Mouse (Mus musculus): ENCODE results near the gene Mars. TPM values are rescaled to one million over a fixed set of nuclear protein-coding genes. Genes with fewer than 3 reads are reported as not detected.

Mars gene
- total and polyA plus RNA-seq, 3 experiments: 143 to 224 (median 161) TPM

GRCm38 (mm10) chr10:127318009-127318408, 6.4 kb upstream of the Mars start:
- Histone ChIP-seq H3K27ac (ENCODE audit: insufficient read depth, low read depth) (no peak overlapping the region), H3K4me2 (ENCODE audit: insufficient read depth, low read depth, poor library complexity, severe bottlenecking) (no peak overlapping the region), H3K27me3 (replicated peaks) (no peaks in the 10 kb centered on the region), H3K9me3 (replicated peaks; ENCODE audit: low read length) (no peaks in the 10 kb centered on the region), H3K4me3 (replicated peaks in 1 of 3; ENCODE audit: low read depth in 2 of 3, low read length in 2 of 3, poor library complexity in 1 of 3) (no peak overlapping the region), H3K4me1 (ENCODE audit: control insufficient read depth in 1 of 2, insufficient read depth in 2 of 2) (peaks cover 4 to 19% of the 10 kb centered on the region in 2 experiments), H3K36me3 (replicated peaks in 1 of 2; ENCODE audit: control insufficient read depth in 1 of 2, insufficient read depth in 1 of 2, low read length in 1 of 2) (no peaks in the 10 kb centered on the region), H3K79me2 (replicated peaks; ENCODE audit: control insufficient read depth, extremely low read depth, insufficient read depth, poor library complexity, severe bottlenecking) (no peaks in the 10 kb centered on the region), H3K9ac (ENCODE audit: insufficient read depth, low read depth) (no peak overlapping the region)
- dilution Hi-C loops (cut with MboI; ENCODE audit: extremely low pct_ligation_motif_present, extremely low pct_unique_long_range_greater_than_20kb, low sequenced_read_pairs) (no loop called here), in situ Hi-C loops (cut with MboI; ENCODE audit: low pct_ligation_motif_present, low pct_unique_long_range_greater_than_20kb, low sequenced_read_pairs) (no loop called here)
- TF ChIP-seq ZNF384 (IDR thresholded peaks at IDR 0.05; ENCODE audit: low read depth, low read length): no peak
- no peak for TF ChIP-seq NRF1 (IDR thresholded peaks at IDR 0.05; ENCODE audit: low read depth, low read length)
- no peak for TF ChIP-seq ZKSCAN1 (IDR thresholded peaks at IDR 0.05; ENCODE audit: borderline replicate concordance, low read depth, low read length)
- no peak for TF ChIP-seq CTCF (conservative IDR thresholded peaks at IDR 0.05 in 1 of 2, IDR thresholded peaks at IDR 0.05 in 1 of 2; ENCODE audit: low read depth in 2 of 2, low read length in 2 of 2)
- no peak for TF ChIP-seq IRF4 (IDR thresholded peaks at IDR 0.05; ENCODE audit: low read depth, low read length)
- no peak for TF ChIP-seq PAX5 (IDR thresholded peaks at IDR 0.05; ENCODE audit: low read length)
- TF ChIP-seq HCFC1 (IDR thresholded peaks at IDR 0.05; ENCODE audit: low read depth, low read length): no peak
- TF ChIP-seq MEF2A (IDR thresholded peaks at IDR 0.05; ENCODE audit: borderline replicate concordance, low read depth, low read length): no peak
- no peak for TF ChIP-seq SIN3A (IDR thresholded peaks at IDR 0.05; ENCODE audit: low read length)
- no peak for TF ChIP-seq MYC (IDR thresholded peaks at IDR 0.05; ENCODE audit: low read depth, low read length)
- no peak for TF ChIP-seq ETS1 (conservative IDR thresholded peaks at IDR 0.05; ENCODE audit: low read depth, low read length)
- TF ChIP-seq ZC3H11A (IDR thresholded peaks at IDR 0.05; ENCODE audit: low read depth, low read length): no peak
- TF ChIP-seq TBP (conservative IDR thresholded peaks at IDR 0.05; ENCODE audit: low read depth, low read length): no peak
- no peak for DNase-seq (ENCODE audit: extremely low read depth)

GRCm38 (mm10) chr10:127317277-127317676, 5.7 kb upstream of the Mars start:
- TF ChIP-seq POLR2AphosphoS2 (IDR thresholded peaks at IDR 0.05; ENCODE audit: low read depth, low read length) (no peak), KAT2A (IDR thresholded peaks at IDR 0.05; ENCODE audit: insufficient replicate concordance, low read length) (no peak), E2F4 (IDR thresholded peaks at IDR 0.05; ENCODE audit: insufficient replicate concordance, low read depth, low read length) (no peak), UBTF (IDR thresholded peaks at IDR 0.05; ENCODE audit: low read depth, low read length) (no peak), USF1 (IDR thresholded peaks at IDR 0.05; ENCODE audit: low read depth, low read length) (no peak), ZC3H11A (IDR thresholded peaks at IDR 0.05; ENCODE audit: low read depth, low read length) (no peak), BHLHE40 (IDR thresholded peaks at IDR 0.05; ENCODE audit: low read depth, low read length) (no peak), ZMIZ1 (IDR thresholded peaks at IDR 0.05; ENCODE audit: low read depth, low read length) (no peak), CHD2 (IDR thresholded peaks at IDR 0.05; ENCODE audit: low read length) (no peak), SMC3 (IDR thresholded peaks at IDR 0.05; ENCODE audit: low read depth, low read length) (no peak), ZKSCAN1 (IDR thresholded peaks at IDR 0.05; ENCODE audit: borderline replicate concordance, low read depth, low read length) (no peak), MAFK (IDR thresholded peaks at IDR 0.05; ENCODE audit: insufficient replicate concordance, low read length) (no peak)
- no peaks in the 10 kb centered on the region for H3K27me3 ChIP-seq (replicated peaks)
- in situ Hi-C loops (cut with MboI; ENCODE audit: low pct_ligation_motif_present, low pct_unique_long_range_greater_than_20kb, low sequenced_read_pairs) (no loop called here), dilution Hi-C loops (cut with MboI; ENCODE audit: extremely low pct_ligation_motif_present, extremely low pct_unique_long_range_greater_than_20kb, low sequenced_read_pairs) (no loop called here)
- peaks cover 0 to 19% of the 10 kb centered on the region in 2 experiments; a peak in 2 of 4 replicates for H3K4me1 ChIP-seq (ENCODE audit: control insufficient read depth in 1 of 2, insufficient read depth in 2 of 2)
- no peak overlapping the region for H3K4me3 ChIP-seq (replicated peaks in 1 of 3; ENCODE audit: low read depth in 2 of 3, low read length in 2 of 3, poor library complexity in 1 of 3)
- no peaks in the 10 kb centered on the region for H3K79me2 ChIP-seq (replicated peaks; ENCODE audit: control insufficient read depth, extremely low read depth, insufficient read depth, poor library complexity, severe bottlenecking)
- no peaks in the 10 kb centered on the region for H3K36me3 ChIP-seq (replicated peaks in 1 of 2; ENCODE audit: control insufficient read depth in 1 of 2, insufficient read depth in 1 of 2, low read length in 1 of 2)
- H3K4me2 ChIP-seq (ENCODE audit: insufficient read depth, low read depth, poor library complexity, severe bottlenecking): no peak overlapping the region
- H3K27ac ChIP-seq (ENCODE audit: insufficient read depth, low read depth): no peak overlapping the region
- no peaks in the 10 kb centered on the region for H3K9me3 ChIP-seq (replicated peaks; ENCODE audit: low read length)
- no peak for DNase-seq (ENCODE audit: extremely low read depth)
- H3K9ac ChIP-seq (ENCODE audit: insufficient read depth, low read depth): no peak overlapping the region

Measured in CH12.LX (cell line).